Mouse (Mus musculus) ES-E14 (cell line): ENCODE measurements around the gene Gm13539.

ENCODE experiments used
- CHD2 ChIP-seq: IDR thresholded peaks from 2 replicates; pipeline ENCODE4 v1.6.1; 2014; ENCODE audit warnings: mild to moderate bottlenecking, low read depth, low read length, inconsistent platforms
- HCFC1 ChIP-seq: IDR thresholded peaks from 2 replicates; pipeline ENCODE4 v1.6.1; 2012; ENCODE audit warnings: low read length, inconsistent platforms, borderline replicate concordance; ENCODE audit not compliant: insufficient read depth
- MAFK ChIP-seq: IDR thresholded peaks from 2 replicates; pipeline ENCODE4 v1.6.1; 2014; ENCODE audit warnings: mild to moderate bottlenecking, low read depth, low read length, inconsistent platforms; ENCODE audit not compliant: insufficient read depth
- ZC3H11A ChIP-seq: IDR thresholded peaks from 2 replicates; pipeline ENCODE4 v1.6.1; 2012; ENCODE audit warnings: low read depth, mild to moderate bottlenecking, inconsistent platforms, low read length, borderline replicate concordance
- ZNF384 ChIP-seq: IDR thresholded peaks from 2 replicates; pipeline ENCODE4 v1.6.1; 2012; ENCODE audit warnings: low read depth, low read length, inconsistent platforms

DNA sequence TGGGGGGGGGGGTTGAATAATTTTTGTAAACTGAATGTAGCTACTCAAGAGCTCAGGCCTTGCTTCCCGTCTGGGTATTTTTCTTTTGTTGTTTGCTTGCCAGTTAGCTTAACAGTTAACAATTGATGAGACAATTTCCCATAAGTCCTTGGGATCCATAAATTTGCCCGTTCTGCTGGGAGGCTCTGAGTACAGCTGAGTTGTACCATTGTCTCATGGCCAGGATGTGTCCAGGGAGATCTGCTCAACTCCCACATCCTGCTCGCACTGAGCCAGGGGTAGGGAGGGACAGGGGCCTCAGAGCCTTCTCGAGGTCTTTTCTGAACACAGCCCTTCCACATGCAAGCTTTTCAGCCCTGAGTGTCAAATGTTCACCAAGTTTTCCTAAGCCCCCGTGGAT, 16.0 kb downstream of the Gm13539 start:
- TF ChIP-seq CHD2 (no peak), ZNF384 (no peak), HCFC1 (no peak), ZC3H11A (no peak), MAFK (no peak)
